In the genomic region with DNA sequence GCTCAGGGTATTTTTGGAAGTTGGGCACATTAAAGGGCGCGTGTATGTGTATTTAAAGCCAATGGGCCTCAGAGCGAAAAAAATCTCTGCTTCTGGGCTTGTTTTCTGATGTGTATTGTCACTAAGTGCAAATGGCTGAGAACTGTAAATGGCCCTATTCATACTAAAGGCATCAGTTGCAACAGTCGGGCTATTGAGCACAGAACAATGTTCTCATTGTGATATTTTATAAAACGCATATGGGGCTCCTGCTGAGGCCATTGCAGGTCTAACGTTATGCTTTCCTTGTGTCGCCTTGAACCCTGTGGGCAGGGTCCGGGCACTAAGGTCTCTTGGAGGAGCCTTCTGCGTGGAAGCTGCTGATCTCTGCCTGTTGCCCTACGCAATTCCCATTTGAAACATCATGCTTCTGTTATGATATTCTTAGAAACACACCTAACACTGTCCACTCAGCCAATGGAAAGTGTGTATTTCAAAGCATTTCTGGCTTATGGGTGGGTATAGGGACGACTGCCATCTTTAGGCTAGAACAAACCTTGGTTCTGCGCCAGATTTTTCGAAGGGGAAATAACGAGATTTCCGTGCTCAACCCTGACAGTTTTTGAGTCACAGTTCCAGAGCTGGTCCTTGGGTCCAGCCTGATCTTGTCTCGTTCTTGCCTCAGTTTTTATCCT, we compare ENCODE assay signal across 1 mouse cellular context.
TF ChIP-seq lines count a peak whose summit lies in the region.

No protein-coding gene starts in this region.

TF ChIP-seq in CH12.LX, 34 proteins besides CTCF, POLR2A, EP300 and RAD21:
- no peak for TF ChIP-seq JUN (IDR thresholded peaks at IDR 0.05; ENCODE audit: insufficient read depth, low read depth, low read length)
- TF ChIP-seq USF2 (conservative IDR thresholded peaks at IDR 0.05; ENCODE audit: low read depth, low read length) = no peak
